In genomic region chr7:97333113-97333898, GRCm38 (mm10) we compare ENCODE assay signal across 8 mouse cellular contexts. TPM values are rescaled to one million over a fixed set of nuclear protein-coding genes. Genes with fewer than 3 reads are reported as not detected.
A peak's percentile ranks its signal among the peaks of the same experiment; 100 is the strongest.
DNase-seq lines count a peak whose midpoint lies in the region; ATAC-seq and TF ChIP-seq lines count a peak whose summit lies in the region.

No protein-coding gene starts in this region.

- H3K9ac ChIP-seq in intestine, embryonic 14.5 days (ENCODE audit: low read length), result no peak overlapping the region
- H3K9ac ChIP-seq in neural tube, embryonic 13.5 days, result peak overlapping the region; percentile 82

- ATAC-seq in intestine, embryonic 14.5 days (replicated peaks; ENCODE audit: low FRiP score, low TSS enrichment, low read depth), result no peak
- ATAC-seq in neural tube, embryonic 13.5 days (ENCODE audit: low read depth), result no peak

- peaks cover 40% of the 10 kb centered on the region for H3K4me1 ChIP-seq in embryonic facial prominence, embryonic 10.5 days
- H3K4me1 ChIP-seq in intestine, embryonic 14.5 days (replicated peaks; ENCODE audit: control insufficient read depth, insufficient read depth, low read length), result peaks cover 14% of the 10 kb centered on the region
- H3K4me1 ChIP-seq in neural tube, embryonic 13.5 days (replicated peaks), result peaks cover 38% of the 10 kb centered on the region

- no peak for TF ChIP-seq CTCF in left cerebral cortex, adult 2 months (IDR thresholded peaks at IDR 0.05)

- WGBS in embryonic facial prominence, embryonic 10.5 days, result 85% methylated on average over 6 of the region's 6 CpGs
- 85% methylated on average over 6 of the region's 6 CpGs for WGBS in intestine, embryonic 14.5 days
- 88% methylated on average over 6 of the region's 6 CpGs for WGBS in neural tube, embryonic 13.5 days

- peak overlapping the region; percentile 80 for H3K4me2 ChIP-seq in intestine, embryonic 14.5 days (ENCODE audit: low read length)
- peak overlapping the region; percentile 70 for H3K4me2 ChIP-seq in neural tube, embryonic 13.5 days

- intact Hi-C loops in left cerebral cortex, adult 2 months (cut with DNase I), result no loop called here
- intact Hi-C loops in left cerebral cortex, postnatal 10 days (cut with DNase I), result no loop called here

- DNase-seq in left cerebral cortex, adult 2 months (ENCODE audit: extremely low spot score in 1 of 2, low spot score in 2 of 2), result no peak
- DNase-seq in left cerebral cortex, postnatal 10 days (ENCODE audit: extremely low spot score in 1 of 2, low spot score in 2 of 2), result no peak
- no peak for DNase-seq in embryonic facial prominence, embryonic 10.5 days (ENCODE audit: low spot score)
- no peak for DNase-seq in intestine, embryonic 14.5 days (ENCODE audit: low spot score)
- DNase-seq in thymus, postnatal 0 days (ENCODE audit: low spot score), result no peak
- DNase-seq in urinary bladder, postnatal 10 days (ENCODE audit: low spot score), result no peak
- no peak for DNase-seq in lung, postnatal 14 days

- no peaks in the 10 kb centered on the region for H3K36me3 ChIP-seq in embryonic facial prominence, embryonic 10.5 days (replicated peaks)
- no peaks in the 10 kb centered on the region for H3K36me3 ChIP-seq in intestine, embryonic 14.5 days (ENCODE audit: control insufficient read depth, insufficient read depth, low read length)
- H3K36me3 ChIP-seq in neural tube, embryonic 13.5 days, result no peaks in the 10 kb centered on the region

- no peaks in the 10 kb centered on the region for H3K9me3 ChIP-seq in embryonic facial prominence, embryonic 10.5 days
- H3K9me3 ChIP-seq in intestine, embryonic 14.5 days (ENCODE audit: control insufficient read depth, low read length), result no peaks in the 10 kb centered on the region
- no peaks in the 10 kb centered on the region for H3K9me3 ChIP-seq in neural tube, embryonic 13.5 days

- peaks cover 7% of the 10 kb centered on the region for H3K27me3 ChIP-seq in embryonic facial prominence, embryonic 10.5 days (replicated peaks; ENCODE audit: low read depth, poor library complexity, severe bottlenecking)
- no peaks in the 10 kb centered on the region for H3K27me3 ChIP-seq in intestine, embryonic 14.5 days (replicated peaks; ENCODE audit: control insufficient read depth, insufficient read depth, low read length)
- no peaks in the 10 kb centered on the region; the same call in 1 of the 2 replicates for H3K27me3 ChIP-seq in neural tube, embryonic 13.5 days

- H3K27ac ChIP-seq in left cerebral cortex, adult 2 months, result no peak overlapping the region
- H3K27ac ChIP-seq in embryonic facial prominence, embryonic 10.5 days (replicated peaks), result no peak overlapping the region
- no peak overlapping the region for H3K27ac ChIP-seq in intestine, embryonic 14.5 days (ENCODE audit: low read depth)
- H3K27ac ChIP-seq in neural tube, embryonic 13.5 days (replicated peaks), result no peak overlapping the region

- H3K4me3 ChIP-seq in left cerebral cortex, adult 2 months, result peak overlapping the region; percentile 94
- peak overlapping the region; percentile 85; the same call in 1 of the 2 replicates for H3K4me3 ChIP-seq in embryonic facial prominence, embryonic 10.5 days
- peak overlapping the region; percentile 79; the same call in 1 of the 2 replicates for H3K4me3 ChIP-seq in intestine, embryonic 14.5 days (ENCODE audit: low read depth, low read length)
- H3K4me3 ChIP-seq in neural tube, embryonic 13.5 days, result peak overlapping the region; percentile 82

RNA-seq across cellular contexts. Expression of gene Kctd21, which starts 1.2 kb away (rescaled TPM):
- 10 to 100 TPM; 12.5 to 14.6 TPM for total RNA-seq in left cerebral cortex, adult 2 months (2021)
- total RNA-seq in left cerebral cortex, postnatal 10 days (2021), result 1 to 10 TPM; 7.4 to 7.6 TPM
- polyA plus RNA-seq in embryonic facial prominence, embryonic 10.5 days (2016; fragmentation: Nextera tagmentation; extraction: Ambion mirVana), result 4.0 and 4.6 TPM in 2 replicates
- 5.4 and 5.9 TPM in 2 replicates for polyA plus RNA-seq in intestine, embryonic 14.5 days (2014; fragmentation: Nextera tagmentation; extraction: Ambion mirVana)
- polyA plus RNA-seq in neural tube, embryonic 13.5 days (2015; fragmentation: Nextera tagmentation; extraction: Ambion mirVana), result 6.3 and 9.0 TPM in 2 replicates
- polyA plus RNA-seq in thymus, postnatal 0 days (2015; fragmentation: Nextera tagmentation; extraction: Ambion mirVana), result 1.4 and 1.6 TPM in 2 replicates

RNA-seq across cellular contexts. Expression of gene Usp35, which starts 1.5 kb away (rescaled TPM):
- total RNA-seq in left cerebral cortex, adult 2 months (2021), result 10 to 100 TPM; 18.8 to 19.9 TPM
- 10 to 100 TPM in 1 of 2 experiments, 1 to 10 TPM in 1; 9.7 to 12.0 TPM for total RNA-seq in left cerebral cortex, postnatal 10 days (2021)
- 1.8 TPM in 2 replicates for polyA plus RNA-seq in embryonic facial prominence, embryonic 10.5 days (2016; fragmentation: Nextera tagmentation; extraction: Ambion mirVana)
- 2.1 and 3.4 TPM in 2 replicates for polyA plus RNA-seq in intestine, embryonic 14.5 days (2014; fragmentation: Nextera tagmentation; extraction: Ambion mirVana)
- polyA plus RNA-seq in neural tube, embryonic 13.5 days (2015; fragmentation: Nextera tagmentation; extraction: Ambion mirVana), result 3.5 and 4.6 TPM in 2 replicates
- polyA plus RNA-seq in thymus, postnatal 0 days (2015; fragmentation: Nextera tagmentation; extraction: Ambion mirVana), result 3.1 and 4.2 TPM in 2 replicates

RNA-seq across cellular contexts. Expression of gene Alg8, which starts 38.1 kb away (rescaled TPM):
- 10 to 100 TPM in 1 of 2 experiments, 1 to 10 TPM in 1; 9.9 to 10.2 TPM for total RNA-seq in left cerebral cortex, adult 2 months (2021)
- total RNA-seq in left cerebral cortex, postnatal 10 days (2021), result 10 to 100 TPM in 1 of 2 experiments, 1 to 10 TPM in 1; 9.5 to 12.2 TPM
- polyA plus RNA-seq in embryonic facial prominence, embryonic 10.5 days (2016; fragmentation: Nextera tagmentation; extraction: Ambion mirVana), result 55.2 and 58.8 TPM in 2 replicates
- 46.2 and 48.6 TPM in 2 replicates for polyA plus RNA-seq in intestine, embryonic 14.5 days (2014; fragmentation: Nextera tagmentation; extraction: Ambion mirVana)
- polyA plus RNA-seq in neural tube, embryonic 13.5 days (2015; fragmentation: Nextera tagmentation; extraction: Ambion mirVana), result 16.2 TPM in 2 replicates
- polyA plus RNA-seq in thymus, postnatal 0 days (2015; fragmentation: Nextera tagmentation; extraction: Ambion mirVana), result 31.7 and 35.8 TPM in 2 replicates
